Mouse (Mus musculus): ENCODE measurements at regions not wholly inside any gene's neighbourhood (a gene's known extent, or its start where the extent isn't known, plus 50 kb on each side); places are given as distances from the start of the nearest gene placed in this dataset.

GRCm38 (mm10) chr2:159334711-159335110 lies 540.1 kb downstream of the Dhx35 start:
- H3K4me3 ChIP-seq (ENCODE audit: low read depth, low read length), result no peak overlapping the region
- H3K9ac ChIP-seq (ENCODE audit: low read depth, low read length), result no peak overlapping the region
- ATAC-seq (replicated peaks; ENCODE audit: low FRiP score) (no peak), DNase-seq (ENCODE audit: low spot score) (no peak)
- H3K27ac ChIP-seq (ENCODE audit: low read depth, low read length), result no peak overlapping the region
- no peaks in the 10 kb centered on the region for H3K27me3 ChIP-seq (replicated peaks; ENCODE audit: control insufficient read depth, insufficient read depth, low read length)
- WGBS, result 56% methylated on average over 3 of the region's 3 CpGs
- no peak overlapping the region for H3K4me2 ChIP-seq
- H3K9me3 ChIP-seq (ENCODE audit: control insufficient read depth, low read length), result no peaks in the 10 kb centered on the region
- no peaks in the 10 kb centered on the region for H3K4me1 ChIP-seq (replicated peaks; ENCODE audit: control insufficient read depth, insufficient read depth, low read length)
- H3K36me3 ChIP-seq (ENCODE audit: control insufficient read depth, insufficient read depth, low read length), result no peaks in the 10 kb centered on the region

- Histone ChIP-seq H3K27ac (ENCODE audit: low read depth, low read length) (no peak overlapping the region), H3K4me2 (no peak overlapping the region), H3K4me3 (ENCODE audit: low read depth, low read length) (no peak overlapping the region), H3K27me3 (replicated peaks; ENCODE audit: control insufficient read depth, insufficient read depth, low read length) (no peaks in the 10 kb centered on the region), H3K9ac (ENCODE audit: low read depth, low read length) (no peak overlapping the region), H3K9me3 (ENCODE audit: control insufficient read depth, low read length) (no peaks in the 10 kb centered on the region), H3K4me1 (replicated peaks; ENCODE audit: control insufficient read depth, insufficient read depth, low read length) (no peaks in the 10 kb centered on the region), H3K36me3 (ENCODE audit: control insufficient read depth, insufficient read depth, low read length) (no peaks in the 10 kb centered on the region)
- WGBS, result 58% methylated on average over 2 of the region's 2 CpGs
- ATAC-seq (replicated peaks; ENCODE audit: low FRiP score), result no peak
- DNase-seq (ENCODE audit: low spot score), result no peak
Observed at GRCm38 (mm10) chr2:159336646-159337045, 542.0 kb downstream of the Dhx35 start.

GRCm38 (mm10) chr2:159343624-159344560 lies 549.3 kb downstream of the Dhx35 start:
- Histone ChIP-seq H3K9me3 (ENCODE audit: control insufficient read depth, low read length) (no peaks in the 10 kb centered on the region), H3K27ac (ENCODE audit: low read depth, low read length) (no peak overlapping the region), H3K9ac (ENCODE audit: low read depth, low read length) (no peak overlapping the region), H3K4me2 (no peak overlapping the region), H3K4me1 (replicated peaks; ENCODE audit: control insufficient read depth, insufficient read depth, low read length) (no peaks in the 10 kb centered on the region), H3K4me3 (ENCODE audit: low read depth, low read length) (no peak overlapping the region), H3K27me3 (replicated peaks; ENCODE audit: control insufficient read depth, insufficient read depth, low read length) (no peaks in the 10 kb centered on the region), H3K36me3 (ENCODE audit: control insufficient read depth, insufficient read depth, low read length) (no peaks in the 10 kb centered on the region)
- 76% methylated on average over 5 of the region's 5 CpGs for WGBS
- no peak for DNase-seq (ENCODE audit: low spot score)
- ATAC-seq (replicated peaks; ENCODE audit: low FRiP score), result no peak

- no peak for DNase-seq (ENCODE audit: low spot score)
- H3K36me3 ChIP-seq (ENCODE audit: control insufficient read depth, insufficient read depth, low read length), result no peaks in the 10 kb centered on the region
- no peak for ATAC-seq (replicated peaks; ENCODE audit: low FRiP score)
- H3K9ac ChIP-seq (ENCODE audit: low read depth, low read length), result no peak overlapping the region
- H3K4me3 ChIP-seq (ENCODE audit: low read depth, low read length), result no peak overlapping the region
- WGBS, result 40% methylated on average over 2 of the region's 2 CpGs
- no peaks in the 10 kb centered on the region for H3K9me3 ChIP-seq (ENCODE audit: control insufficient read depth, low read length)
- H3K4me2 ChIP-seq, result no peak overlapping the region
- no peaks in the 10 kb centered on the region for H3K4me1 ChIP-seq (replicated peaks; ENCODE audit: control insufficient read depth, insufficient read depth, low read length)
- no peak overlapping the region for H3K27ac ChIP-seq (ENCODE audit: low read depth, low read length)
- H3K27me3 ChIP-seq (replicated peaks; ENCODE audit: control insufficient read depth, insufficient read depth, low read length), result no peaks in the 10 kb centered on the region
Observed at GRCm38 (mm10) chr2:159354247-159354646, 559.6 kb downstream of the Dhx35 start.

GRCm38 (mm10) chr2:159356503-159356902 lies 561.9 kb downstream of the Dhx35 start:
- DNase-seq (ENCODE audit: low spot score) (no peak), ATAC-seq (replicated peaks; ENCODE audit: low FRiP score) (no peak)
- H3K4me1 ChIP-seq (replicated peaks; ENCODE audit: control insufficient read depth, insufficient read depth, low read length), result no peaks in the 10 kb centered on the region
- H3K27ac ChIP-seq (ENCODE audit: low read depth, low read length), result no peak overlapping the region
- no peaks in the 10 kb centered on the region for H3K36me3 ChIP-seq (ENCODE audit: control insufficient read depth, insufficient read depth, low read length)
- no peak overlapping the region for H3K4me2 ChIP-seq
- WGBS, result 18% methylated on average over 5 of the region's 5 CpGs
- no peaks in the 10 kb centered on the region for H3K9me3 ChIP-seq (ENCODE audit: control insufficient read depth, low read length)
- no peak overlapping the region for H3K9ac ChIP-seq (ENCODE audit: low read depth, low read length)
- H3K4me3 ChIP-seq (ENCODE audit: low read depth, low read length), result no peak overlapping the region
- H3K27me3 ChIP-seq (replicated peaks; ENCODE audit: control insufficient read depth, insufficient read depth, low read length), result no peaks in the 10 kb centered on the region

- Histone ChIP-seq H3K4me1 (replicated peaks; ENCODE audit: control insufficient read depth, insufficient read depth, low read length) (no peaks in the 10 kb centered on the region), H3K36me3 (ENCODE audit: control insufficient read depth, insufficient read depth, low read length) (no peaks in the 10 kb centered on the region), H3K9ac (ENCODE audit: low read depth, low read length) (no peak overlapping the region), H3K4me3 (ENCODE audit: low read depth, low read length) (no peak overlapping the region), H3K9me3 (ENCODE audit: control insufficient read depth, low read length) (no peaks in the 10 kb centered on the region), H3K27me3 (replicated peaks; ENCODE audit: control insufficient read depth, insufficient read depth, low read length) (no peaks in the 10 kb centered on the region), H3K4me2 (no peak overlapping the region), H3K27ac (ENCODE audit: low read depth, low read length) (no peak overlapping the region)
- ATAC-seq (replicated peaks; ENCODE audit: low FRiP score), result no peak
- DNase-seq (ENCODE audit: low spot score), result no peak
- 77% methylated on average over 3 of the region's 3 CpGs for WGBS
Observed at GRCm38 (mm10) chr2:159361371-159361770, 566.8 kb downstream of the Dhx35 start.

- no peak overlapping the region for H3K4me2 ChIP-seq
- no peak for DNase-seq (ENCODE audit: low spot score)
- no peak for ATAC-seq (replicated peaks; ENCODE audit: low FRiP score)
Observed at GRCm38 (mm10) chr2:159392865-159393264, 598.3 kb downstream of the Dhx35 start.

GRCm38 (mm10) chr2:159401421-159402100 lies 607.0 kb downstream of the Dhx35 start:
- Histone ChIP-seq H3K4me3 (ENCODE audit: low read depth, low read length) (no peak overlapping the region), H3K4me1 (replicated peaks; ENCODE audit: control insufficient read depth, insufficient read depth, low read length) (no peaks in the 10 kb centered on the region), H3K9me3 (ENCODE audit: control insufficient read depth, low read length) (no peaks in the 10 kb centered on the region), H3K27ac (ENCODE audit: low read depth, low read length) (no peak overlapping the region), H3K36me3 (ENCODE audit: control insufficient read depth, insufficient read depth, low read length) (no peaks in the 10 kb centered on the region), H3K9ac (ENCODE audit: low read depth, low read length) (no peak overlapping the region), H3K27me3 (replicated peaks; ENCODE audit: control insufficient read depth, insufficient read depth, low read length) (no peaks in the 10 kb centered on the region), H3K4me2 (no peak overlapping the region)
- DNase-seq (ENCODE audit: low spot score) (no peak), ATAC-seq (replicated peaks; ENCODE audit: low FRiP score) (no peak)
- WGBS, result 74% methylated on average over 9 of the region's 9 CpGs

More at GRCm38 (mm10) chr2:159392865-159393264, 598.3 kb downstream of the Dhx35 start:
- Histone ChIP-seq H3K27me3 (replicated peaks; ENCODE audit: control insufficient read depth, insufficient read depth, low read length) (no peaks in the 10 kb centered on the region), H3K9me3 (ENCODE audit: control insufficient read depth, low read length) (no peaks in the 10 kb centered on the region), H3K27ac (ENCODE audit: low read depth, low read length) (no peak overlapping the region), H3K36me3 (ENCODE audit: control insufficient read depth, insufficient read depth, low read length) (no peaks in the 10 kb centered on the region), H3K4me1 (replicated peaks; ENCODE audit: control insufficient read depth, insufficient read depth, low read length) (no peaks in the 10 kb centered on the region), H3K4me3 (ENCODE audit: low read depth, low read length) (no peak overlapping the region), H3K9ac (ENCODE audit: low read depth, low read length) (no peak overlapping the region)
- WGBS, result 56% methylated on average over 10 of the region's 10 CpGs
